Mouse (Mus musculus) fibroblast of lung, adult 2 months (primary cell): ENCODE results near the gene Abcb1a.

Source experiments
- DNase-seq: peaks from one replicate; pipeline ENCODE4 v3.0.0-alpha.2; 2011; ENCODE audit warnings: low read depth

Gene Abcb1a

GRCm38 (mm10) chr5:8659911-8660737 lies at the start of gene Abcb1a:
Gene Abcb1a, plus strand, starts transcription at chr5:8660077.
- DNase-seq: peak; percentile 51

GRCm38 (mm10) chr5:8622071-8622595 lies 37.7 kb upstream of the Abcb1a start:
- no peak for DNase-seq

GRCm38 (mm10) chr5:8622596-8623231 lies 37.2 kb upstream of the Abcb1a start, which contains the start of gene Rundc3b:
Gene Rundc3b, minus strand, starts transcription at chr5:8622952.
- DNase-seq: peak; percentile 3

GRCm38 (mm10) chr5:8632901-8633300 lies 27.0 kb upstream of the Abcb1a start:
- DNase-seq: no peak

- no peak for DNase-seq
Observed at GRCm38 (mm10) chr5:8634489-8634975, 25.3 kb upstream of the Abcb1a start.

- DNase-seq: no peak
Observed at GRCm38 (mm10) chr5:8648300-8648699, 11.6 kb upstream of the Abcb1a start.

GRCm38 (mm10) chr5:8648774-8649173 lies 11.1 kb upstream of the Abcb1a start:
- DNase-seq: no peak

GRCm38 (mm10) chr5:8652085-8652484 lies 7.8 kb upstream of the Abcb1a start:
- DNase-seq: no peak

- no peak for DNase-seq
Observed at GRCm38 (mm10) chr5:8660738-8661151, 868 bp downstream of the Abcb1a start.

GRCm38 (mm10) chr5:8664678-8665077 lies 4.8 kb downstream of the Abcb1a start:
- DNase-seq: no peak

- no peak for DNase-seq
Observed at GRCm38 (mm10) chr5:8667758-8668474, 8.0 kb downstream of the Abcb1a start.

- DNase-seq: no peak
Observed at GRCm38 (mm10) chr5:8669606-8670005, 9.7 kb downstream of the Abcb1a start.

- DNase-seq: peak; percentile 49
Observed at GRCm38 (mm10) chr5:8675262-8675951, 15.5 kb downstream of the Abcb1a start.

GRCm38 (mm10) chr5:8675952-8676262 lies 16.0 kb downstream of the Abcb1a start:
- DNase-seq: no peak

- no peak for DNase-seq
Observed at GRCm38 (mm10) chr5:8681166-8681565, 21.3 kb downstream of the Abcb1a start.

GRCm38 (mm10) chr5:8683686-8684085 lies 23.8 kb downstream of the Abcb1a start:
- no peak for DNase-seq

GRCm38 (mm10) chr5:8686071-8686470 lies 26.2 kb downstream of the Abcb1a start:
- peak; percentile 52 for DNase-seq

- no peak for DNase-seq
Observed at GRCm38 (mm10) chr5:8687550-8687949, 27.7 kb downstream of the Abcb1a start.

- DNase-seq: no peak
Observed at GRCm38 (mm10) chr5:8716061-8716460, 56.2 kb downstream of the Abcb1a start.

GRCm38 (mm10) chr5:8719556-8719955 lies 59.7 kb downstream of the Abcb1a start:
- DNase-seq: peak; percentile 49

- DNase-seq: no peak
Observed at GRCm38 (mm10) chr5:8722224-8722623, 62.3 kb downstream of the Abcb1a start.

GRCm38 (mm10) chr5:8722867-8723266 lies 63.0 kb downstream of the Abcb1a start:
- DNase-seq: no peak
